Mouse (Mus musculus): ENCODE results near the gene Chrnb2. TPM values are rescaled to one million over a fixed set of nuclear protein-coding genes. Genes with fewer than 3 reads are reported as not detected.

The Chrnb2 gene
- polyA plus RNA-seq, 1 experiment from 2014 or later, result 0.47 TPM

DNA sequence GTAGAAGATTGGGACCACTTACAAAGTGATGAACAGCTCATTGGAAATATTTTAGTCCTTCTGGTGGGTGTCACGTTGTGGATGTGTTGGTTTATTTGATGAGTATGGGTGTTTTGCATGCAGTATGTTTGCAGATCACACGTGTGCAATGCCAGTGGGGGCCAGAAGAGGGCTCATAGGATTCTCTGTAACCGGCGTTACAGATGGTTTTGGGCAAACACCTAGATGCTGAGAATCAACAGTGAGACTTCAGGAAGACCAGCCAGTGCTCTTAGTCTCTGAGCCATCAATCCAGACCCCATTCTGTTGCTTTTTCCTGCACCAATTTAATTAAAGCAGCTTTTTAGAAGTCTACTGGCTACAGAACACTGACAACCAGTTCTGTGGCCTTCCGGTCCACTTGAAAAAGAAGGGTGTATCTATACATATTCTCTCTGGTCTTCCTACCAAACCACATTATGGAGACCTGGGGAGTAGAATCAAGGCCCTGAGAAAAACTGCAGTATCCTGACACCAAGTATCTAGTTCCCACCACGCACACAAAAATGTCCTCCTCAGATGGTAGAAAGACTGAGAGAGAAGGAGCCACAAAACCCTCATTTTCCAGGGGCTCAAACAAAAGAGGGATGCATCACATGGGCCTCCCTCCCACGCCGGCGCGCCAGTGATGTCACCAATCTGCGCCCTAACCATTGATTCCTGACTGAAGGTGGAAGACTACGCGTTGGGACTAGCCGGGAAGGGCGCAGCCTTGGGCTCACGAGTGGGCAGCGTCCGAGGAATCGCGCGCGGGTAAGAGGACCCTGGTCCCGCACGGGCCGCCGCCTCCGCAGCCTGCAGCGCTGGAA is 49.8 kb downstream of the Chrnb2 start, which contains the start of gene Adar:
Gene Adar (plus strand): TSS at position 664 of the 848 bp plus-strand sequence.
- 6% methylated on average over 28 of the region's 28 CpGs for WGBS
- ATAC-seq (replicated peaks; ENCODE audit: low FRiP score, low read depth) (peak; percentile 85), DNase-seq (ENCODE audit: low spot score) (peak; percentile 87)
- H3K36me3 ChIP-seq (ENCODE audit: insufficient read depth, low read length), result no peaks in the 10 kb centered on the region
- H3K4me3 ChIP-seq (replicated peaks; ENCODE audit: low read depth, low read length), result peak within 1 kb of the TSS; percentile 89
- H3K4me2 ChIP-seq (ENCODE audit: low read length), result peak within 1 kb of the TSS; percentile 96
- H3K4me1 ChIP-seq (replicated peaks; ENCODE audit: insufficient read depth, low read length), result no peaks in the 10 kb centered on the region
- no peaks in the 10 kb centered on the region for H3K27me3 ChIP-seq (ENCODE audit: insufficient read depth, low read length)
- peak; percentile 72 for TF ChIP-seq CTCF (IDR thresholded peaks at IDR 0.05; ENCODE audit: low read depth)
- peak within 1 kb of the TSS; percentile 86 for H3K9ac ChIP-seq (ENCODE audit: low read depth, low read length)
- H3K9me3 ChIP-seq (replicated peaks; ENCODE audit: low read length), result no peaks in the 10 kb centered on the region
- peak within 1 kb of the TSS; percentile 62 for H3K27ac ChIP-seq

DNA sequence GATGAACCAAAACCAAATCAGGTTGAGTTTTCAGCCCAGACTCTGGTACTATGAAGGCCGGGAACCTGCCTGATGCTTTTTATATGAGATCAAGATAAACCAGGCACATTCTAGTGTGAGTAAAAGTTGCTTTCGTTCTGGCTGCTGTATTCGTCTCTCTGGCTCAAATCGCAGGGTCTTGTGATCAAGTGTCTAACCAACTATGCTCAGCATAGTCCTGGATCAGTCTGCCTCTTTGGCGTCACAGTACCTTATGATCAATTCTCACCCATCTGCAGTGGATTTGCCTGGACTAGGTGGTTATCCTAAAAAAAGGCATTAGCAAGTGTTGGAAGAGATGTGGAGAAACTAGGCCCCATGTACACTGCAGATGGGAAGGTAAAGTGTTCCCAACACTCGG is 60.4 kb downstream of the Chrnb2 start:
- Histone ChIP-seq H3K27me3 (ENCODE audit: insufficient read depth, low read length) (no peaks in the 10 kb centered on the region), H3K4me3 (replicated peaks; ENCODE audit: low read depth, low read length) (no peak overlapping the region), H3K4me2 (ENCODE audit: low read length) (no peak overlapping the region), H3K4me1 (replicated peaks; ENCODE audit: insufficient read depth, low read length) (no peaks in the 10 kb centered on the region), H3K9ac (ENCODE audit: low read depth, low read length) (no peak overlapping the region), H3K9me3 (replicated peaks; ENCODE audit: low read length) (no peaks in the 10 kb centered on the region), H3K27ac (no peak overlapping the region), H3K36me3 (ENCODE audit: insufficient read depth, low read length) (no peaks in the 10 kb centered on the region)
- WGBS, result 78% methylated on average over 6 of the region's 6 CpGs
- TF ChIP-seq CTCF (IDR thresholded peaks at IDR 0.05; ENCODE audit: low read depth), result no peak
- ATAC-seq (replicated peaks; ENCODE audit: low FRiP score, low read depth) (no peak), DNase-seq (ENCODE audit: low spot score) (no peak)

DNA sequence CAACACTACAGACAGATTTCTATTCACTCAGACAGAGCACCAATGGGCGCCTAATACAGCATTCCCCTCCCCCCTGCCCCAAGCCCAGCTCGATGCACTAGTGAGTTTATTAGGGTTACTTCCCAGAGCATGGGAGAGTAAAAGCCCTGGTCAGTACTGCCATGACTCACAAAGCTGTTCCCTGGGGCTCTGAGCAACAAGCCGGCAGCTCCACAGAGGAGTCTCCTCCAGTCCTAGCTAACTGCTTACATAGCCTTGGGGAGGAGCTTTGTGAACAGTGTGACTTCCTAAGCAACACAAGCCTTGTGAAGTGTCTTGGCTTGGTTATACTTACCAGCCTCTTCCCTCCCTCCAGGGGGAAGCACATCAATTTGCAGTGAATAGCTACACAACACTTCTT is 60.8 kb downstream of the Chrnb2 start:
- Histone ChIP-seq H3K4me1 (replicated peaks; ENCODE audit: insufficient read depth, low read length) (no peaks in the 10 kb centered on the region), H3K4me2 (ENCODE audit: low read length) (no peak overlapping the region), H3K9me3 (replicated peaks; ENCODE audit: low read length) (no peaks in the 10 kb centered on the region), H3K27ac (no peak overlapping the region), H3K9ac (ENCODE audit: low read depth, low read length) (no peak overlapping the region), H3K27me3 (ENCODE audit: insufficient read depth, low read length) (no peaks in the 10 kb centered on the region), H3K36me3 (ENCODE audit: insufficient read depth, low read length) (no peaks in the 10 kb centered on the region), H3K4me3 (replicated peaks; ENCODE audit: low read depth, low read length) (no peak overlapping the region)
- DNase-seq (ENCODE audit: low spot score) (no peak), ATAC-seq (replicated peaks; ENCODE audit: low FRiP score, low read depth) (no peak)
- whole genome bisulfite sequencing, result 28% methylated on average over 3 of the region's 3 CpGs
- no peak for TF ChIP-seq CTCF (IDR thresholded peaks at IDR 0.05; ENCODE audit: low read depth)

DNA sequence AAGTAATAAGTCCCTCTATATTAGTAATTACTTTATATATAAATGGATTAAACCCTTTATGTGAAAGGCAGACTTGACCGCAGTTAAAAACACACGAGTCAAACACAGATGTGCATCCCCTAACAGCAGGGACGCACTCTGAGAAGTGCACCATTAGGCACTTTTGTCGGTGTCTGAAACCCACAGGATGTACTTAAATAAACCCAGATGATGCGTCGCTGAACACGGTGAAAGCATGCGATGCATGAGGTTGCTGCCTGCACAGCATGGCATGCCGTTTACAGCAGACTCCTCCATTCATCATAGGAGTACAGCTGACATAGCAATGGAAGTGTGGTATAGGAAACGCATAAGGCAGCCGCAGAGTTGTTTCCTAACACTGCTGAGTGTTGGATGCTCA is 64.0 kb downstream of the Chrnb2 start:
- H3K9me3 ChIP-seq (replicated peaks; ENCODE audit: low read length), result no peaks in the 10 kb centered on the region
- H3K27ac ChIP-seq, result no peak overlapping the region
- H3K9ac ChIP-seq (ENCODE audit: low read depth, low read length), result no peak overlapping the region
- no peak overlapping the region for H3K4me2 ChIP-seq (ENCODE audit: low read length)
- no peak overlapping the region for H3K4me3 ChIP-seq (replicated peaks; ENCODE audit: low read depth, low read length)
- ATAC-seq (replicated peaks; ENCODE audit: low FRiP score, low read depth), result no peak
- H3K27me3 ChIP-seq (ENCODE audit: insufficient read depth, low read length), result no peaks in the 10 kb centered on the region
- DNase-seq (ENCODE audit: low spot score), result no peak
- no peaks in the 10 kb centered on the region for H3K36me3 ChIP-seq (ENCODE audit: insufficient read depth, low read length)
- H3K4me1 ChIP-seq (replicated peaks; ENCODE audit: insufficient read depth, low read length), result no peaks in the 10 kb centered on the region
- TF ChIP-seq CTCF (IDR thresholded peaks at IDR 0.05; ENCODE audit: low read depth), result no peak
- WGBS, result 77% methylated on average over 11 of the region's 11 CpGs

DNA sequence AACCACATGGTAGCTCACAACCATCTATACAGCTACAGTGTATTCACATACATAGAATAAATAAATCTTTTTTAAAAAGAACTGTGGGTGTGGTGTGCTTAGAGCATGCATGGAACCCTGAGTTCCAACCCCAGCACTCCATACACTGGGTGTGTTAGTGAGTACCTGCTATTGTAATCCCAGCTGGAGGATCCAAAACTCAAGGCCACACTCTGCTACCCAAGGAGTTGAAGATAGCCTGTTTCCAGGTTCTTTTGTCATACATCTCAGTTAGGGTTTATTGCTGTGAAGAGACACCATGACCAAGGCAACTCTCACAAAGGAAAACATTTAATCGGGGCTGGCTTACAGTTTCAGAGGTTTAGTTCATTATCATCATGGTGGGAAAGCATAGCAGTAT is 65.5 kb downstream of the Chrnb2 start:
- Histone ChIP-seq H3K27ac (no peak overlapping the region), H3K4me3 (replicated peaks; ENCODE audit: low read depth, low read length) (no peak overlapping the region), H3K27me3 (ENCODE audit: insufficient read depth, low read length) (no peaks in the 10 kb centered on the region), H3K4me2 (ENCODE audit: low read length) (no peak overlapping the region), H3K4me1 (replicated peaks; ENCODE audit: insufficient read depth, low read length) (no peaks in the 10 kb centered on the region), H3K36me3 (ENCODE audit: insufficient read depth, low read length) (no peaks in the 10 kb centered on the region), H3K9ac (ENCODE audit: low read depth, low read length) (no peak overlapping the region), H3K9me3 (replicated peaks; ENCODE audit: low read length) (no peaks in the 10 kb centered on the region)
- DNase-seq (ENCODE audit: low spot score) (no peak), ATAC-seq (replicated peaks; ENCODE audit: low FRiP score, low read depth) (no peak)
- 91% methylated on average over 1 of the region's 1 CpGs for WGBS
- TF ChIP-seq CTCF (IDR thresholded peaks at IDR 0.05; ENCODE audit: low read depth), result no peak

Other genes with a start within 250 kb of the Chrnb2 start
- 1.4 and 1.6 TPM in 2 replicates for gene Kcnn3, start 244.5 kb downstream of the Chrnb2 start, polyA plus RNA-seq (2015; fragmentation: Nextera tagmentation; extraction: Ambion mirVana)
- 9.6 and 10.5 TPM in 2 replicates for gene Adar, start 49.6 kb downstream of the Chrnb2 start, polyA plus RNA-seq (2015; fragmentation: Nextera tagmentation; extraction: Ambion mirVana)
- 11.3 and 13.2 TPM in 2 replicates for gene Ube2q1, start 9.0 kb upstream of the Chrnb2 start, polyA plus RNA-seq (2015; fragmentation: Nextera tagmentation; extraction: Ambion mirVana)
- gene She, start 66.7 kb upstream of the Chrnb2 start, polyA plus RNA-seq (2015; fragmentation: Nextera tagmentation; extraction: Ambion mirVana), result 5.4 and 5.9 TPM in 2 replicates
- gene Il6ra, start 148.6 kb upstream of the Chrnb2 start, polyA plus RNA-seq (2015; fragmentation: Nextera tagmentation; extraction: Ambion mirVana), result 1.7 and 2.0 TPM in 2 replicates
- gene Atp8b2, start 198.9 kb upstream of the Chrnb2 start, polyA plus RNA-seq (2015; fragmentation: Nextera tagmentation; extraction: Ambion mirVana), result 6.9 and 7.1 TPM in 2 replicates
- gene Hax1, start 234.1 kb upstream of the Chrnb2 start, polyA plus RNA-seq (2015; fragmentation: Nextera tagmentation; extraction: Ambion mirVana), result 160 and 168 TPM in 2 replicates

Data from kidney, postnatal 0 days (tissue).